Mouse (Mus musculus) brown adipose tissue, adult 24 weeks (tissue): ENCODE results near the gene St6galnac4. TPM values are rescaled to one million over a fixed set of nuclear protein-coding genes. Genes with fewer than 3 reads are reported as not detected.
A peak's percentile ranks its signal among the peaks of the same experiment; 100 is the strongest.

Source experiments
- H3K27ac ChIP-seq: fragments of 200-500 bp; replicated peaks from 2 replicates; pipeline ENCODE4 v1.5.1; 2012; ENCODE audit warnings: low read depth, mild to moderate bottlenecking, low read length
- H3K4me1 ChIP-seq: fragments of 200-500 bp; 2 replicates; pipeline ENCODE4 v1.6.1; 2012; ENCODE audit warnings: low read length, mixed read lengths; ENCODE audit not compliant: control insufficient read depth, insufficient read depth, insufficient read length
- H3K4me3 ChIP-seq: fragments of 200-500 bp; 2 replicates; pipeline ENCODE4 v1.5.1; 2012; ENCODE audit warnings: low read depth, mild to moderate bottlenecking, low read length, moderate library complexity; ENCODE audit not compliant: insufficient read depth
- polyA plus RNA-seq: library from polyadenylated mRNA; stranded (reverse); fragments of >200 nt; gene quantifications from 2 replicates; pipeline ENCODE4 v1.2.4, GENCODE M21; 2012; ENCODE audit not compliant: missing spikeins, insufficient read depth, insufficient read length

St6galnac4 gene
- polyA plus RNA-seq, 1 experiment: 2.4 TPM

- peak overlapping the region; percentile 57 for H3K27ac ChIP-seq
- peak overlapping the region; percentile 67 for H3K4me3 ChIP-seq
Observed at GRCm38 (mm10) chr2:32625212-32625872, 38.4 kb downstream of the St6galnac4 start.

DNA sequence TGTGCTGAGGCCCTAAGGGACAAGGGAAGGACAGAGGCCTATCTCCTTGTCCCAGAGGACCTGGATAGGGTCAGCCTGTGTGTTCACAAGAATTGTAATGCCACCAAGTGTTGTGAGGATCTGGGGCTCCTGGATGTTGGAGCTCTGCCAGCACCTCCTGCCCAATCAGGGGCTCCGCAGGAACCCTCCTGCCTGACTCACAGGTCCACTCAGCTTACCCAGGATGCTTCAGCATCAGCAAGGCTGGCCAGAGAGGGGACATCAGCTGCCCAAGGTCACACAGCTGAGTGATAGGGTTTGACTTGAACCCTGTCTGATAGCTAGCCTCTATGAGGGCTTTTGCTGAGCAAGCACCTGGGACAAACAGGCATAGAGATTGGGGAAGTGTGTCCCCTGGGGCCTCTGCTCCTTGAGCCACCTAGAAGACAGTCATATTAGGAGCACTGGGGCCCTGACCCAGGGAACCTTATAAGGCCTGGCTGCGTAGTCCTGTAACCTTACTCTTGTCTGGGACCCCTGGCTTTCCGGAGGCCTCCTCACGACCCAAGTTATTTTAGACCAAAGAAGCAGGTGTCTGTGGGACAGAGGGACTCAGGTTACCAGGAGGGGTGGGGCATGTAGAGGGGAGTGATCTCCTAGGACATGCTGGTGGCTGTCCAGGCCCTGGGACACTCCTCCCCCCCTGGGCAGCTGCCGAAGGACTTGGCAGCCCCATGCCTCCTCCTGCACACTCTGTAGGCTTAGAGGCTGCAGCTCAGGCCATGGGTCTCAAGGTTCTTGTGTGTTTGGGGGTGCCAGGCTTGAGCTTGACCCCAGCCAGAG lies 39.2 kb downstream of the St6galnac4 start:
- H3K27ac ChIP-seq: peak overlapping the region; percentile 57
- peaks cover 20% of the 10 kb centered on the region for H3K4me1 ChIP-seq
- H3K4me3 ChIP-seq: peak overlapping the region; percentile 67

More at GRCm38 (mm10) chr2:32625212-32625872, 38.4 kb downstream of the St6galnac4 start:
- H3K4me1 ChIP-seq: peaks cover 20% of the 10 kb centered on the region

GRCm38 (mm10) chr2:32627266-32628043 lies 40.6 kb downstream of the St6galnac4 start:
- peaks cover 15% of the 10 kb centered on the region for H3K4me1 ChIP-seq
- no peak overlapping the region for H3K4me3 ChIP-seq

GRCm38 (mm10) chr2:32628044-32628550 lies 41.2 kb downstream of the St6galnac4 start:
- Histone ChIP-seq H3K4me3 (peak overlapping the region; percentile 36), H3K4me1 (peaks cover 14% of the 10 kb centered on the region), H3K27ac (peak overlapping the region; percentile 4; the same call in 1 of the 2 replicates)

More at GRCm38 (mm10) chr2:32627266-32628043, 40.6 kb downstream of the St6galnac4 start:
- no peak overlapping the region for H3K27ac ChIP-seq

DNA sequence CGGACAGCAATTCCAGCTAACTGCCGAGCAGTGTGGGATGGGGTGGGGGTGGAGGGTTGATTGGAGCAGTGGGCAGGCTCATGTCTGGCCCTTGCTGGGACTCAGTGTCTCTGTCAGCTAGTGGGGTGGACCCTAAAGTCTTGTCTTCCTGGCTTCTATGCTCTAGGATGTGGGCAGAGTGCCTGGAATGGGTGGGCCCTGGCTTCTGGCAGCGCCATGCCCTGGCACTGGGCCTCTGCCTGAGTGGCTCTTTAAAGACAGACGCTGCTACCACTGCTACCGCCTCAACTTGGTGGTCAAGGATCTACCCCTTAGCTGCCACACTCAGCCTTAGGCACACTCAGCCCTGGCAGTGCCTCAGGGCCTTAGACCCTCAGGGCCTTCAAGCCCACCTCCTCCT lies 41.8 kb downstream of the St6galnac4 start:
- H3K4me3 ChIP-seq: peak overlapping the region; percentile 36
- H3K4me1 ChIP-seq: peaks cover 17% of the 10 kb centered on the region
- H3K27ac ChIP-seq: no peak overlapping the region; the same call in 1 of the 2 replicates

DNA sequence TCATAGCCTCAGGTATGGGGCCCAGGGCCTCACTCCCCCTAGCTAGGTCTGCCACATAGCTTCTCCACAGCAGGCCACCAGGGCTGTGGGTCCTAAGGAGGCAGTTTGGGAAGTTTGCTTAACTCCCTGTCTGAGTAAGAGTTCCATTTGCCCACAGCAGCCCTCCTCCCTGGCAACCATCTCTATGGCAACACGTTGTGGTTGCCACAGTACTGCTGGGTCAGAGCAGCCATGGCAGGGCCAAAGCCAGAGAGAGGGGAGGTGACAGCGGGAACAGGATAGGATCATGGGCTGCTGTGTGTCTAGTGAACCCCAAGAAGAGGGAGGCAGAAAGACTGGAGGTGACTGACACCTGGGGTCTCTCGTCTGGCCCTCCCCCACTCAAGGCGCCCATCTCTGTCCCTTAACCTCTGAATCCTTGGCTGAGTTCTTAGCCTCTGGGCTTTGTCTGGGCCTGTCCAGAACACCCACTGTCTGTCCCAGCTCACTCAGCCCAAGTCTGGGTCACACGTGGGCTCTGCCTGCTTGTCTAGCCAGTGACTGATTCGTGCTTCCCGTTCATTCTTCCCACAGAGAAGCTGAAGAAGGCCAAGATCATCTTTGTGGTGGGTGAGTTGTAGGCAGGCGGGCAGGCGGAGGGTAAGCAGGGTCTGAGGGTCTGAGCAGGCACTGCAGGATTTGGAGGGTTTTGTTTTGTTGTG lies 42.5 kb downstream of the St6galnac4 start:
- no peak overlapping the region for H3K27ac ChIP-seq
- H3K4me3 ChIP-seq: no peak overlapping the region
- peaks cover 17% of the 10 kb centered on the region for H3K4me1 ChIP-seq

DNA sequence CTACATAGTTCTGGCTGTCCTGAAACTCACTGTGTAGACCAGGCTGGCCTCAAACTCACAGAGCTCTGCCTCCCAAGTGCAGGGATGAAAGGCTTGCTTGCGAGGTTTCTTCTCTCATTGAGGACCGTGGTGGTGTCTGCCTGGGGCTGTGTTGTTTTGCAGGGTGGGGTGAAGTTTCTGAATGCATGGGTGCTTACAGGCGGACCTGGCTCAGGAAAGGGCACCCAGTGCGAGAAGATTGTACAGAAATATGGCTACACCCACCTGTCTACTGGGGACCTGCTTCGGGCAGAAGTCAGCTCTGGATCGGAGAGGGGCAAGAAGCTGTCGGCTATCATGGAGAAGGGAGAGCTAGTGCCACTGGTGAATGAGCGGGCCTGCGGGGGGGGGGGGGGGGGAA lies 43.1 kb downstream of the St6galnac4 start:
- Histone ChIP-seq H3K4me1 (peaks cover 22% of the 10 kb centered on the region), H3K27ac (no peak overlapping the region), H3K4me3 (no peak overlapping the region)

DNA sequence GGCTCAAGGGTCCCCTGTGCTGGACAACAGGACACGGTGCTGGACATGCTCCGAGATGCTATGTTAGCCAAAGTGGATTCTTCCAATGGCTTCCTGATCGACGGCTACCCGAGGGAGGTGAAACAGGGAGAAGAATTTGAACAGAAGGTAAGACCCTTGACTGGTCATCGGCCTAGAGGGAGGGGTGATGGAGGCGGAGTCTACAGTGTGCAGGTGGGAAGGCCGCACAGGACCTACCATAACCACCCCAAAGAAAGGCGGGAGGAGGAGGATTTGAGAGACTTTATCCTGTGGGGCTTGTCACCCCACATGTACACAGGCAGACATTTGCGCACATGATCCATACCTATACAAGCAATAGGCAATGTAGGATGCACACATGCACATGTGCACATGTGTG lies 44.2 kb downstream of the St6galnac4 start:
- H3K4me1 ChIP-seq: peaks cover 23% of the 10 kb centered on the region
- no peak overlapping the region for H3K27ac ChIP-seq
- no peak overlapping the region for H3K4me3 ChIP-seq

DNA sequence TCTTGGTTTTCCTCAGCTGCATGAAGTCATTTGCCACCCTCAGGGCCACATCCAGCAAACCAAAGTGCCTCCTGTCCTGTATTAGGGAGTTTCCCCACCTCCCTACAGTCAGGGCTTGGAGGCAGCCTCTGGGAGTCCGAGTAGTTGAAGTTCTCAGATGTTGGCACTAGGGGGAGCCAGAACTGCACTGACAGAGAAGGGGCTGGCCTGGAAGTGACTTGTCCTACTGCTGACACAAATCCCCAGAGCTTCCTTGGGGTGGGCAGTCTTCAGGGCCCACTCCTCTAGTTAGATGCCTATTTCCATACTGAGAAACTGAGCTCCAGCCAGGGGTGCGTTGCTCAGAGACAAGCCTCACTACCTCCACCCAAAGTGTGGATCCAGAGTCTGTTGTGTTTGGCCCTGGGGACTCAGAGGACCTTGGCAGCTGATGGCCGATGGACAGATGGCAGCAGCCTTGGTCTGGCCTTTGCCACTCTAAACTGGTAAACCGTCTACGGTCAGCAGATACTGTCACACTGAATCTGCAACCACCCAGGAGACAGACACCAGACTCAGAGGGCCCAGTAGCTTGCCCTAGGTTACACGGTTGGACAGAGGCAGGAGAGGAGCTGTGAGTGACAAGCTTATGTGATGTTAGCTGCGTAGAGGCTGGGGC lies 45.0 kb downstream of the St6galnac4 start:
- Histone ChIP-seq H3K4me3 (no peak overlapping the region), H3K27ac (peak overlapping the region; percentile 39)

GRCm38 (mm10) chr2:32633660-32634059 lies 46.8 kb downstream of the St6galnac4 start:
- Histone ChIP-seq H3K4me1 (peaks cover 29% of the 10 kb centered on the region), H3K27ac (peak overlapping the region; percentile 97), H3K4me3 (no peak overlapping the region)

More for the DNA sequence above, 45.0 kb downstream of the St6galnac4 start:
- H3K4me1 ChIP-seq: peaks cover 27% of the 10 kb centered on the region

GRCm38 (mm10) chr2:32634277-32635105 lies 47.6 kb downstream of the St6galnac4 start:
- Histone ChIP-seq H3K4me3 (no peak overlapping the region), H3K4me1 (peaks cover 30% of the 10 kb centered on the region), H3K27ac (peak overlapping the region; percentile 97)

- Histone ChIP-seq H3K4me3 (no peak overlapping the region), H3K4me1 (peaks cover 34% of the 10 kb centered on the region), H3K27ac (peak overlapping the region; percentile 31)
Observed at GRCm38 (mm10) chr2:32636617-32637016, 49.7 kb downstream of the St6galnac4 start.

GRCm38 (mm10) chr2:32637778-32638281 lies 50.9 kb downstream of the St6galnac4 start:
- H3K4me1 ChIP-seq: peaks cover 41% of the 10 kb centered on the region
- peak overlapping the region; percentile 80 for H3K27ac ChIP-seq
- H3K4me3 ChIP-seq: no peak overlapping the region
